ENCODE assay signal across 9 mouse cellular contexts in the genomic region with DNA sequence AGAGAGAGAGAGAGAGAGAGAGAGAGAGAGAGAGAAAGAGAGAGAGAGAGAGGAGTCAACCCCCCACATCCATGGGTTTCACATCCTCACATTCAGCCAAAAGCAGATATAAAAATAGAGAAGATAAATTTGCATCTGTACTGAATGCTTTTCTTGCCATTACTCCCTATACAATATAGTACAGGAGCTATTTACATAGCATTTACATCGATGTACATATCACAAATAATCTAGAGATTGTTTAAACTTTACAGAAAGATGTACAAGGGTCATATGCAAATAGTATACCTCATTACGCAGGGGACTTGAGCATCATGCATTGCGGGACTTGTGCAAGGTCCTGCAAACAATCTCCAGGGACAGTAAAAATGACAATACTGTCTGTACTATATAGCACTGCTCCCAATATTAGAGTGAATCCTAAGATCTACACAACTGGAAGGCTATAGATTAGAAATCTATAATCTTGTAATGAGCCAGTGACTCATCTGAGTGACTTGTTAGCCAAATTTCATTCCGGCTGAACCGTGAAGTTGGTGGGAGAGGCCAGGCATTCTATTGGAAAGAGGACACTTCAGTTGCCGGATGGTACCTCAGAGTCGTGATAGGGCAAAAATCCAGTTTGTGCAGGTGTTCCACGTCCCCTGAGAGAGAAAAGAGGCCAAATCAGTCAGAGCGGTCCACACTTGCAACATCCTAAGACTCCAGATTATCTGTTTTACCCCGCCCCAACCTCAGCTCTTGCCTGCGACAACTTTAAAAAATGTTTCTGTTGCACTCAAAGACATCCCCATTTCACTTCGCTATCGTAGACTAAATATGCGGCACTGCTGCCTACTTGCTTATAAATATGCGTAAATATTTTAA. TPM values are rescaled to one million over a fixed set of nuclear protein-coding genes. Genes with fewer than 3 reads are reported as not detected.
DNase-seq lines count a peak whose midpoint lies in the region; ATAC-seq and TF ChIP-seq lines count a peak whose summit lies in the region.
"Had no signal": no experiment of that assay in that cellular context is flagged by ENCODE, and none has a peak within 500 bp of the region (broad histone marks: within the 10 kb centered on the region; RNA-seq: fewer than 3 reads in every experiment).

No protein-coding gene starts in this region.

- TF ChIP-seq RAD21 in MEL (IDR thresholded peaks at IDR 0.05; ENCODE audit: low read depth, low read length): no peak

- peaks cover 4% of the 10 kb centered on the region; the same call in 1 of the 2 replicates for H3K79me2 ChIP-seq in MEL (ENCODE audit: control insufficient read depth, insufficient read depth, low read length, poor library complexity)

- H3K9ac ChIP-seq in heart, embryonic 13.5 days: peak overlapping the region; percentile 94
- peak overlapping the region; percentile 87 for H3K9ac ChIP-seq in MEL (ENCODE audit: control insufficient read depth, low read depth, low read length, poor library complexity, severe bottlenecking)
- peak overlapping the region; percentile 76 for H3K9ac ChIP-seq in liver, embryonic 15.5 days

- ATAC-seq in heart, embryonic 13.5 days (ENCODE audit: extremely low read depth, insufficient number of reproducible peaks, low FRiP score, low TSS enrichment): no peak
- peak; percentile 6; the same call in 1 of the 2 replicates for ATAC-seq in granulocyte monocyte progenitor cell, adult 5-6 weeks (replicated peaks; ENCODE audit: poor library complexity, severe bottlenecking)
- ATAC-seq in liver, embryonic 15.5 days (ENCODE audit: insufficient read depth): no peak

- H3K36me3 ChIP-seq in heart, embryonic 13.5 days: no peaks in the 10 kb centered on the region
- H3K36me3 ChIP-seq in MEL (ENCODE audit: control insufficient read depth in 1 of 2, insufficient read depth in 2 of 2, low read length in 2 of 2): peaks cover 0 to 12% of the 10 kb centered on the region in 2 experiments; a peak in 2 of 4 replicates
- H3K36me3 ChIP-seq in liver, embryonic 15.5 days (replicated peaks): no peaks in the 10 kb centered on the region

- no peak for TF ChIP-seq CTCF in MEL (IDR thresholded peaks at IDR 0.05 in 2 of 3, conservative IDR thresholded peaks at IDR 0.05 in 1 of 3; ENCODE audit: control insufficient read depth in 1 of 3, insufficient read depth in 1 of 3, low read depth in 2 of 3, low read length in 3 of 3, poor library complexity in 1 of 3, severe bottlenecking in 1 of 3)

- WGBS in heart, embryonic 13.5 days: 53% methylated on average over 15 of the region's 15 CpGs
- 36% methylated on average over 15 of the region's 15 CpGs for WGBS in liver, embryonic 15.5 days (ENCODE audit: insufficient replicate concordance)

- H3K4me1 ChIP-seq in heart, embryonic 13.5 days: peaks cover 12% of the 10 kb centered on the region
- peaks cover 2 to 7% of the 10 kb centered on the region in 2 experiments; a peak in 3 of 4 replicates for H3K4me1 ChIP-seq in MEL (ENCODE audit: control insufficient read depth in 1 of 2, insufficient read depth in 2 of 2, low read length in 2 of 2)
- peaks cover 35% of the 10 kb centered on the region for H3K4me1 ChIP-seq in liver, embryonic 15.5 days (replicated peaks)

- TF ChIP-seq POLR2A in MEL (IDR thresholded peaks at IDR 0.05; ENCODE audit: control insufficient read depth in 1 of 2, insufficient read depth in 1 of 2, low read depth in 1 of 2, low read length in 2 of 2, poor library complexity in 1 of 2): no peak

- TF ChIP-seq EP300 in MEL (IDR thresholded peaks at IDR 0.05; ENCODE audit: low read depth in 1 of 2, low read length in 2 of 2): no peak

- H3K4me2 ChIP-seq in heart, embryonic 13.5 days: peak overlapping the region; percentile 87
- peak overlapping the region; percentile 93 for H3K4me2 ChIP-seq in liver, embryonic 15.5 days

- peak overlapping the region; percentile 75 for H3K4me3 ChIP-seq in heart, embryonic 13.5 days
- peak overlapping the region; percentile 11 to 67 for H3K4me3 ChIP-seq in MEL (ENCODE audit: control insufficient read depth in 1 of 2, insufficient read depth in 1 of 2, low read depth in 2 of 2, low read length in 2 of 2)
- peak overlapping the region; percentile 73 for H3K4me3 ChIP-seq in liver, embryonic 15.5 days (replicated peaks)

- DNase-seq in heart, adult 8-10 months (ENCODE audit: low spot score): no peak
- peak; percentile 73 for DNase-seq in MEL (ENCODE audit: low read depth, low spot score)
- peak; percentile 38 for DNase-seq in yolk sac, embryonic 10.5 days (ENCODE audit: low spot score)
- no peak for DNase-seq in frontal cortex, postnatal 36 days (ENCODE audit: low spot score in 2 of 2)
- no peak for DNase-seq in urinary bladder, postnatal 14 days (ENCODE audit: low spot score)

- no peaks in the 10 kb centered on the region for H3K9me3 ChIP-seq in heart, embryonic 13.5 days
- H3K9me3 ChIP-seq in MEL (replicated peaks; ENCODE audit: insufficient read depth, low read length): no peaks in the 10 kb centered on the region
- no peaks in the 10 kb centered on the region for H3K9me3 ChIP-seq in liver, embryonic 15.5 days (replicated peaks)

- H3K27me3 ChIP-seq in heart, embryonic 13.5 days (replicated peaks): no peaks in the 10 kb centered on the region
- no peaks in the 10 kb centered on the region for H3K27me3 ChIP-seq in MEL (ENCODE audit: control insufficient read depth in 1 of 2, insufficient read depth in 2 of 2, low read length in 2 of 2)
- H3K27me3 ChIP-seq in liver, embryonic 15.5 days: no peaks in the 10 kb centered on the region
- H3K27me3 ChIP-seq: Patski had no signal

- peak overlapping the region; percentile 100 for H3K27ac ChIP-seq in heart, embryonic 13.5 days (replicated peaks)
- H3K27ac ChIP-seq in MEL (ENCODE audit: control insufficient read depth, low read depth, low read length): peak overlapping the region; percentile 93
- H3K27ac ChIP-seq in liver, embryonic 15.5 days (replicated peaks): peak overlapping the region; percentile 100

TF ChIP-seq in MEL, 35 proteins besides CTCF, POLR2A, EP300 and RAD21:
- TF ChIP-seq SIN3A (IDR thresholded peaks at IDR 0.05; ENCODE audit: low read length) (no peak; the same call in 1 of the 2 replicates), ZC3H11A (IDR thresholded peaks at IDR 0.05; ENCODE audit: low read depth, low read length) (no peak), ZNF384 (IDR thresholded peaks at IDR 0.05; ENCODE audit: low read depth, low read length) (no peak), MEF2A (IDR thresholded peaks at IDR 0.05; ENCODE audit: extremely low read depth, insufficient replicate concordance, low read depth, low read length, poor library complexity, severe bottlenecking) (no peak)

RNA-seq across cellular contexts. Expression of a gene that starts 1.6 kb away (rescaled TPM):
- polyA plus RNA-seq in heart, embryonic 13.5 days (2015; fragmentation: Nextera tagmentation; extraction: Ambion mirVana): 8.5 and 8.6 TPM in 2 replicates
- total RNA-seq in heart, adult 8-10 months (2022): 1 to 10 TPM; 2.6 to 5.8 (median 3.9) TPM
- total RNA-seq in MEL (2012; rRNA removed): 8.4 and 9.0 TPM in 2 replicates
- polyA plus RNA-seq in MEL (2012; ENCODE audit: insufficient read depth in 1 of 2, insufficient read length in 2 of 2, low read depth in 1 of 2, low replicate concordance in 2 of 2, missing spikeins in 1 of 2): 10 to 100 TPM in 1 of 2 experiments, not detected in 1; 11.7 TPM
- total RNA-seq in granulocyte monocyte progenitor cell, adult 5-6 weeks (2014; fragmentation: Nextera tagmentation): 14.1 and 16.7 TPM in 2 replicates
- 6.6 TPM in 2 replicates for total RNA-seq in granulocyte monocyte progenitor cell, adult 5-6 weeks (2017)
- 5.6 and 5.7 TPM in 2 replicates for polyA plus RNA-seq in liver, embryonic 15.5 days (2015; fragmentation: Nextera tagmentation; extraction: Ambion mirVana)

RNA-seq across cellular contexts. Expression of a gene that starts 23.4 kb away (rescaled TPM):
- 14.4 and 17.4 TPM in 2 replicates for polyA plus RNA-seq in heart, embryonic 13.5 days (2015; fragmentation: Nextera tagmentation; extraction: Ambion mirVana)
- 10 to 100 TPM; 29.5 to 43.4 (median 38.7) TPM for total RNA-seq in heart, adult 8-10 months (2022)
- 7.7 and 12.0 TPM in 2 replicates for total RNA-seq in MEL (2012; rRNA removed)
- 10 to 100 TPM in 1 of 2 experiments, not detected in 1; 21.2 TPM for polyA plus RNA-seq in MEL (2012; ENCODE audit: insufficient read depth in 1 of 2, insufficient read length in 2 of 2, low read depth in 1 of 2, low replicate concordance in 2 of 2, missing spikeins in 1 of 2)
- 16.9 and 18.1 TPM in 2 replicates for total RNA-seq in granulocyte monocyte progenitor cell, adult 5-6 weeks (2014; fragmentation: Nextera tagmentation)
- total RNA-seq in granulocyte monocyte progenitor cell, adult 5-6 weeks (2017): 38.5 and 38.7 TPM in 2 replicates
- 13.3 and 14.1 TPM in 2 replicates for polyA plus RNA-seq in liver, embryonic 15.5 days (2015; fragmentation: Nextera tagmentation; extraction: Ambion mirVana)

Comparison
In these comparisons a context has a peak if more than half of its experiments do, and no peak if none do; other contexts are left out.
1. DNase-seq: peak in MEL (single experiment) and yolk sac, embryonic 10.5 days (single experiment); none in heart, adult 8-10 months (single experiment), frontal cortex, postnatal 36 days (0 of 2) and urinary bladder, postnatal 14 days (single experiment).
2. Peak in every context shown above with its lines, with median percentiles within 50 percentile points of each other: H3K27ac ChIP-seq, H3K4me3 ChIP-seq and H3K9ac ChIP-seq.